Mouse (Mus musculus) heart, postnatal 0 days (tissue): ENCODE data around the gene P3h1.

Source experiments
- CTCF ChIP-seq: IDR thresholded peaks from 2 replicates; pipeline ENCODE4 v1.5.1; 2016; ENCODE audit warnings: antibody characterized with exemption, control low read depth, low read depth
- EP300 ChIP-seq: IDR thresholded peaks from 2 replicates; pipeline ENCODE4 v1.6.1; 2016; ENCODE audit warnings: antibody characterized with exemption, low read depth

DNA sequence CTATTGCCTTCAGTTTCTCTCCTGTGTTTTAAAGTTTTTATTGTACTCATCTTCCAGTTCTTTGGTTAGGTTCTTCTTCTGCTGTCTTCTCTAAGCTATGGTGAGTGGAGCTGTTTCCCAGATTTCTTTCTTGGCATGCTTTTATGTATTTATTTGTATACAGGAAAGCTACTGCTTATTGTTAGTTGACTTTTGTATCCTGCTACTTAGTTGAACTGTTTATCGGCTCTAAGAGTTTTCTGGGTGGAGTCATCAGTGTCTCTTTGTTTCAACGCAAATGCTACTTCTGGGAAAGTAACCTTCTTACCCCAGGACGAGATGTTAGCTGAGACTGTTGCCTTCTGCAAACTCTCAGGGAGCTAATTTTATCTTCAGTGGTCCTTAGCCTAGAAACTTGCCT, 30.7 kb downstream of the P3h1 start:
- TF ChIP-seq CTCF (no peak), EP300 (no peak)
